Mouse (Mus musculus): ENCODE measurements around the gene Gm4969.

DNA sequence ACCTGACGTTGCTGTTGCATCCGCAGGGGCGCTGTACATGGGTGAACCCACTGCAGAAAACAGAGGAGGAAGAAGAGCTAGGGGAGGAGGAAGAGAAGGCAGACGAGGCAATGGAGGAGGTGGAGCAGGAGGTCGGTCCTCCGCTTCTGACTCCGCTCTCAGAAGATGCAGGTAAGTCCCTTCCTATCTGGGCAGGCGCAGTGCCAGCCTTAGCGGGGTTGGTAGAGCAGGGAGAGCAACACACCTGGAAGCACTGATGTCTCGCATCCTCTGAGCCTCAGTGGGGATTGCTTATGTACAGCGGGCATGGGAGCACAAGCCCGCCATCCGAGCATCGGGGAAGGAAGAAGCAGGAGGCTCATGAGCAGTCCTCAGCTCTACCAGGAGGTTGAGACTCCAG lies 51.1 kb downstream of the Gm4969 start:
- no peak for TF ChIP-seq CTCF (IDR thresholded peaks at IDR 0.05; ENCODE audit: low read depth, low read length)
- TF ChIP-seq POLR2A (IDR thresholded peaks at IDR 0.05; ENCODE audit: extremely low read depth, insufficient read depth, low read length) = no peak
